Mouse (Mus musculus) left cerebral cortex, adult 2 months (tissue): ENCODE data around the gene Elmo3. TPM values are rescaled to one million over a fixed set of nuclear protein-coding genes. Genes with fewer than 3 reads are reported as not detected.

Experiments used
- DNase-seq, 2 experiments: peaks; one replicate each; pipeline ENCODE4 v3.0.0; 2021 to 2022; ENCODE audit warnings: low spot score in 2 of 2, mixed read lengths in 1 of 2; ENCODE audit errors: extremely low spot score in 1 of 2
- H3K27ac ChIP-seq: fragments of 200-600 bp; 2 replicates; pipeline ENCODE4 v1.8.1; 2022
- H3K4me3 ChIP-seq: fragments of 200-600 bp; 2 replicates; pipeline ENCODE4 v1.8.1; 2022
- CTCF ChIP-seq: fragments of 200-600 bp; IDR thresholded peaks from 2 replicates; pipeline ENCODE4 v1.8.1; 2022; ENCODE audit warnings: antibody characterized with exemption, mild to moderate bottlenecking, moderate library complexity
- intact Hi-C: fragments of 180-260 bp; cut with DNase I; formaldehyde crosslinking; loops from one replicate; pipeline ENCODE4 v1.15.1; 2025
- total RNA-seq, 2 experiments: library from RNA; stranded (reverse); gene quantifications; 2 replicates each; pipeline ENCODE4 v1.2.3; 2021

Elmo3 gene
- total RNA-seq, 2 experiments from 2014 or later: 1.4 to 1.9 TPM

DNA sequence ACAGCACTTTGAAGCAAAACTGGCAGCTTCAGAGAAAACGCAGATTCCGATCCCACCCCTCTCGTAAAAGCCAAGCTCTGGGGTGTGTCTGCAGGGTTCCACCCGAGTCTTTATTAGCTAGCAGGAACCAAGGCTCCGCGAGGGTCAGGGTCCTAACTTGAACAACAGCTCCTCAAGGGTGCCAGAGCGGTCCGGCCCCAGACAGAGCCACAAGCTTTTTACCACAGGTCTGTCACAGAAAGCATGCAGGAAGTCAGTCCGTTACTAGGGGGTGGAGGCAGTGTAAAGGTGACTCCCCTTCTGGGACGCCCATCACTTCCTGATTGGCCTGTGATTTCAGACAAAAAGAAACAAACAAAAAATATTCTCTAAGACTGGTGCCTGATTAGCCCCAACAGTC is 40.3 kb upstream of the Elmo3 start:
- intact Hi-C loops: no loop called here
- DNase-seq: no peak
- TF ChIP-seq CTCF: no peak
- peak overlapping the region; percentile 61 for H3K4me3 ChIP-seq
- H3K27ac ChIP-seq: no peak overlapping the region

DNA sequence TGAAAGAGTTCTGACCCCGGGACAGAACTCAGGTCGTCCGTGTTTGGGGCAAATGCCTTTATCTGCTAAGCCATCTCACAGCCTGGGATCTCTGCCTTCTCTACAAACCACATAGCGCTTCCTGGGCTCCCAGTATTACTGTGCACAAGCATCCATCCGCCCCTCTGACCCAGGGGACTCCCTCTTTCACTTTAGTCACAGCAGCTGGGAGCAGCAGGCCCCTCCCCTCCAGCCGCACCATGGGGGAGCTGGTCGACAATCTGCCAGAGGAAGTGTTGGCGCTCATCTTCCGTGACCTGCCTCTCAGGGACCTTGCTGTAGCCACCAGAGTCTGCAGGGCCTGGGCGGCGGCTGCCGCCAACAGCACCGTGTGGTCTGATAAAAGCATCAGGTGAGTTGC is 38.6 kb upstream of the Elmo3 start:
- Histone ChIP-seq H3K4me3 (no peak overlapping the region), H3K27ac (no peak overlapping the region)
- intact Hi-C loops: no loop called here
- TF ChIP-seq CTCF: no peak
- no peak for DNase-seq

DNA sequence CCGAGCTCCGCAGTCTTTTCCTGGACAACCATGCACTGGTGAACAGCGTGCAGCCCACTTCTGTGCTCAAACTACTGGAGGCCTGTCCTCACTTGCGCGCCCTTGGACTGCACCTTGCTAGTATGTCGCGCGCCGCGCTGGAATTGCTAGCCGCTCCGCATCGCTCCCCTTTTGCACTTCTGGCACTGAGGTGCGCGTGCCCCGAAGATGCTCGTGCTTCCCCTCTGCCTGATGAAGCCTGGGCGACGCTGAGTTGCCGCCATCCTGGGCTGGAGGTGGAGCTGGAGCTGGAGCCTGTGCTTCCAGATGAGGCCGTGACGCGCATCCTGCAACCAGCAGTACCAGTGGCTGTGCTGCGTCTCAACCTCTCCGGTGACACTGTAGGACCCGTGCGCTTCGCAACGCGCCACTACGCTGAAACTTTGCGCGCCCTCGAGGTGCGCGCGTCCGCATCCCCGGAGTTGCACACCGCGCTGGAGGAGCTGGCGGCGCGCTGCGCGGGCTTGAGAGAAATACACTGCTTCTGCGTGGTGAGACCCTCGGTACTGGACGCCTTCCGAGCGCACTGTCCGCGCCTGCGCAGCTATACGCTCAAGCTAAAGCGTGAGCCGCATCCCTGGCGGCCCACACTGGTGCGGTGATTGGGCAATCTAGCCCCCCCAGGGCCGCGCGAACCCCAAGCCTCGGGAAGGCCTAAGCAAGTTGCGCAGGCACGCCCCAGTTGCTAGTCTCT is 36.9 kb upstream of the Elmo3 start:
- TF ChIP-seq CTCF: no peak
- Histone ChIP-seq H3K27ac (peak overlapping the region; percentile 92), H3K4me3 (peak overlapping the region; percentile 61)
- DNase-seq: peak; percentile 81 to 86
- intact Hi-C loops: no loop called here

GRCm38 (mm10) chr8:105269075-105269458 is 36.3 kb upstream of the Elmo3 start:
- no peak for TF ChIP-seq CTCF
- Histone ChIP-seq H3K27ac (peak overlapping the region; percentile 92), H3K4me3 (peak overlapping the region; percentile 61)
- intact Hi-C loops: no loop called here
- no peak for DNase-seq

- peak within 1 kb of the TSS; percentile 92 for H3K27ac ChIP-seq
- peak within 1 kb of the TSS; percentile 61 for H3K4me3 ChIP-seq
- DNase-seq: peak; percentile 65 to 67
- intact Hi-C loops: no loop called here
- TF ChIP-seq CTCF: no peak
Observed at GRCm38 (mm10) chr8:105269461-105269947, 35.9 kb upstream of the Elmo3 start, which contains the start of gene Hsf4. Gene Hsf4 (plus strand): TSS chr8:105269801.

- H3K4me3 ChIP-seq: peak overlapping the region; percentile 61
- intact Hi-C loops: no loop called here
- no peak for TF ChIP-seq CTCF
- peak overlapping the region; percentile 92 for H3K27ac ChIP-seq
- no peak for DNase-seq
Observed at GRCm38 (mm10) chr8:105270101-105270915, 35.1 kb upstream of the Elmo3 start.

DNA sequence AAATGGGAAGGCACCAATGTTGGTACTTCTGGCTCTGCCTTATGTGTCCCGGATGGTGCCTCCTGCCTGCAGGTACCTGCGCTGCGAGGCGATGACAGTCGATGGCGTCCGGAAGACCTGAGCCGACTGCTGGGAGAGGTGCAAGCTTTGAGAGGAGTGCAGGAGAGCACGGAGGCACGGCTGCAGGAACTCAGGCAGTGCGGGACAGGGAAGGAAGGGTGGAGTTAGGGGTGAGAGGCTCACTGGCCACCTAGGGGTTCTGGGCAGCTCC is 34.5 kb upstream of the Elmo3 start:
- Histone ChIP-seq H3K27ac (no peak overlapping the region), H3K4me3 (no peak overlapping the region)
- intact Hi-C loops: no loop called here
- no peak for DNase-seq
- TF ChIP-seq CTCF: no peak

DNA sequence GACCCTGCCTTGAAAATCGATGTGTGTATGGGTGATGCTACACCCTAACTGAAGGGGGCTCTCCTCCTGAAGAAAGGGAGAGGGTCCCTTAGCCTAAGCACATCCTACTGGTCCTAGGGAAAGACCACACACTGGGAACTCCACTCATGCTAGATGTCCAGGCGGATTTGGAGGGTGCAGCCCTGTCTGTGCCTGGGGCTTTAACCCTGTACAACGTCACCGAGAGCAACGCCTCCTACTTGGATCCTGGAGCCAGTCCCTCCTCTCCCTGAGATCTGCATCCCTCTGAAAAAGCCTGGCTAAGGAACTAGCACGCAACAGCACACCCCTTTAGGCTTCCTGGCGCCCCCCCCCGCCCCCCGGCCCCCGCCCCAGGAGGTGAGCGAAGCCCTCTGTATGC is 30.0 kb upstream of the Elmo3 start:
- TF ChIP-seq CTCF: no peak; the same call in 1 of the 2 replicates
- intact Hi-C loops: no loop called here
- no peak for DNase-seq
- H3K27ac ChIP-seq: no peak overlapping the region
- H3K4me3 ChIP-seq: peak overlapping the region; percentile 57

DNA sequence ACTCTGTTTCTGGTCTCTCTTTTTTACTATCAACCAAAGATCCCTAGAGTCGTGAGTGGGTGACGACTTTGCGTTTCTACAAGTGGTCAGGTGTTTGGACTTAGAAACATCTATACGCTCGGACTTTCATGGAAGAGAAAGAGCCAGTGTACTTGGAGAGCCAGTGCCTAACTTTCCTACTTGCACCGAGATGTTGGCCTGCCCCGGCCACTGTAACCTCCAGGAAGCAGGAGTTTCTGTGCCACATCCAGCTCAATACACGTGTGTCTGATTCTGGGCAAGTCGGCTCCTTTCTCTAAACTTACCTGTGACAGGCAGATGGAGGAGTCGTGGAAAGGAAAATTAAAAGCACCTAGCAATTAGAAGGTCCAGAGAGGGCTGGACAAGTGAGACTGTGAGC is 29.6 kb upstream of the Elmo3 start, which contains the start of gene Nol3:
TSS of gene Nol3 (plus strand) at position 301 of the 400 bp plus-strand sequence.
- no peak for TF ChIP-seq CTCF
- DNase-seq: no peak
- H3K27ac ChIP-seq: peak within 1 kb of the TSS; percentile 82
- intact Hi-C loops: no loop called here
- peak within 1 kb of the TSS; percentile 57 for H3K4me3 ChIP-seq

- TF ChIP-seq CTCF: no peak
- Histone ChIP-seq H3K27ac (peak overlapping the region; percentile 82), H3K4me3 (peak overlapping the region; percentile 57)
- DNase-seq: peak in 1 of 2 experiments; percentile 61
- intact Hi-C loops: no loop called here
Observed at GRCm38 (mm10) chr8:105276292-105277120, 28.9 kb upstream of the Elmo3 start.

DNA sequence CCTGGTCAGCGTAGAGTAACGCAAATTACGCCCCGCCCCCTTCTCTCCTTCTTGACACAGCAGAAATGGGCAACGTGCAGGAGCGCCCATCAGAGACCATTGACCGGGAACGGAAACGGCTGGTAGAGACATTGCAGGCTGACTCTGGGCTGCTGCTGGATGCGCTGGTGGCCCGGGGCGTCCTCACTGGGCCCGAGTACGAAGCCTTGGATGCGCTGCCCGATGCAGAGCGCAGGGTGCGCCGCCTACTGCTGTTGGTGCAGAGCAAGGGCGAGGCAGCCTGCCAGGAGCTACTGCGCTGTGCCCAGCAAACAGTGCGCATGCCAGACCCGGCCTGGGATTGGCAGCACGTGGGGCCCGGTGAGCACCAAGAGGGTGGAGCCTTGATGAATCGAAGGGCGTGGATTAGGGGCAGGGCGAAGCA is 26.5 kb upstream of the Elmo3 start:
- DNase-seq: peak; percentile 83 to 85
- intact Hi-C loops: no loop called here
- Histone ChIP-seq H3K27ac (peak overlapping the region; percentile 41; the same call in 1 of the 2 replicates), H3K4me3 (peak overlapping the region; percentile 38)
- peak; percentile 20 for TF ChIP-seq CTCF
